Mouse (Mus musculus) kidney, embryonic 16.5 days (tissue): ENCODE data around the gene Pdx1. TPM values are rescaled to one million over a fixed set of nuclear protein-coding genes. Genes with fewer than 3 reads are reported as not detected.

Experiments used
- ATAC-seq: fragments of 200-750 bp; cut with Nextera tagmentation; 2 replicates; pipeline ENCODE4 v1.8.0; 2017; ENCODE audit warnings: moderate TSS enrichment; ENCODE audit not compliant: low FRiP score, low TSS enrichment
- H3K27ac ChIP-seq: fragments of 300-500 bp; sonication (generic); 2 replicates; pipeline ENCODE4 v1.5.1; 2014; ENCODE audit warnings: low read length
- H3K27me3 ChIP-seq: fragments of 300-500 bp; sonication (generic); 2 replicates; pipeline ENCODE4 v1.6.1; 2014; ENCODE audit warnings: low read length, control low read depth, mixed read lengths; ENCODE audit not compliant: insufficient read depth
- H3K36me3 ChIP-seq: fragments of 300-500 bp; sonication (generic); 2 replicates; pipeline ENCODE4 v1.6.1; 2014; ENCODE audit warnings: low read length, control low read depth, mixed read lengths; ENCODE audit not compliant: insufficient read depth
- H3K4me1 ChIP-seq: fragments of 300-500 bp; sonication (generic); 2 replicates; pipeline ENCODE4 v1.6.1; 2014; ENCODE audit warnings: low read length, control low read depth, mixed read lengths; ENCODE audit not compliant: insufficient read depth
- H3K4me2 ChIP-seq: fragments of 300-500 bp; sonication (generic); replicated peaks from 2 replicates; pipeline ENCODE4 v1.6.1; 2014; ENCODE audit warnings: low read depth, low read length
- H3K4me3 ChIP-seq: fragments of 300-500 bp; sonication (generic); 2 replicates; pipeline ENCODE4 v1.5.1; 2014; ENCODE audit warnings: mild to moderate bottlenecking, low read length
- H3K9ac ChIP-seq: fragments of 300-500 bp; sonication (generic); replicated peaks from 2 replicates; pipeline ENCODE4 v1.6.1; 2014; ENCODE audit warnings: low read length
- H3K9me3 ChIP-seq: fragments of 300-500 bp; sonication (generic); 2 replicates; pipeline ENCODE4 v1.6.1; 2016; ENCODE audit warnings: low read length, control low read depth
- WGBS: fragments of 180-500 bp; shearing (Covaris S2); extraction: QIAGEN DNeasy Blood & Tissue Kit; methylation state at CpG from one replicate; pipeline ENCODE4 v1.1.7; 2014; 5-methylcytosine and 5-hydroxymethylcytosine counted together
- polyA plus RNA-seq: library from polyadenylated mRNA; unstranded; fragments of >200 nt; fragmentation: Nextera tagmentation; extraction: Ambion mirVana; gene quantifications from 2 replicates; pipeline ENCODE4 v1.2.1, GENCODE M21; 2015

Gene Pdx1
- polyA plus RNA-seq, 1 experiment from 2014 or later, result not detected

DNA sequence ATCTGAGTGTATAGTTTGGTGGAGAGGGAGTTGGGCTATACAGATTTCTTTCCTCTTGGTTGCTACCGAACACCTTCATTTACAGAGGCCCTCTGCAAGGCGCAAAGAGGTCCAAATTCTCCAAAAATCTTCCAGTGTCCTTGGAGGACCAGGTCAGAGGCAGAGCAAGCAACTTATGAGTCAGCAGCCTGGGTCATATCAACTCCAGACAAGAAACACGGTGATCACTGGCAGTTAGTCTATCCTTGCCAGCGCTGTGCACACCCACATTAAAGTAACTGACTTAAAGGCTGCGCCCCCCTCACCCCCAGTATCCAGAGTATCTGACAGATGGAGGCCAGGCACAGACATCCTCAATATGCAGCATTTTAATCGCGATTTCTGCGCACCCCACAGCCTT is 1.0 kb upstream of the Pdx1 start:
- no peak overlapping the region for H3K4me2 ChIP-seq
- WGBS, result under 1% methylated on average over 8 of the region's 8 CpGs

DNA sequence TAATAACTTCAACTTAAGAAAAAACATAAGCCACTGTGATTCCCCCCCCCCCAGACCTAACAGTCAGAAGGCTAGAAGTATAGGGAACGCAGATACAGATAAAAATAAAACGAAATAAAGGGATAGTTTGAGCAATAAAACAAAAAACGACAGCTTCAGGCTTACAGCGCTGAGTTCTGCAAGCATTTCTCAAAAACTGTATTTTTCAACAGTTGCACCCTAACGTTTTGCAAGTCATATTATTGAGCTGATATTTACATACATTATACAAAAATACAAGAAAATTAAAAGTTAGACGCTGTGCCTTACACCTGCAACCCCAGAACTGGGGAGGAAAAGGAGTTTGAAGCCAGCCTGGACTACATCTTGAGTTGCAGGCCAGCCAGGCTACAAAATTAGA is 388 bp upstream of the Pdx1 start:
- H3K4me2 ChIP-seq, result no peak overlapping the region
- H3K36me3 ChIP-seq, result no peaks in the 10 kb centered on the region
- ATAC-seq, result no peak
- H3K9me3 ChIP-seq, result no peaks in the 10 kb centered on the region
- no peak overlapping the region for H3K9ac ChIP-seq
- H3K4me1 ChIP-seq, result no peaks in the 10 kb centered on the region
- WGBS, result 5% methylated on average over 6 of the region's 6 CpGs
- peaks cover 95% of the 10 kb centered on the region for H3K27me3 ChIP-seq
- no peak overlapping the region for H3K27ac ChIP-seq
- H3K4me3 ChIP-seq, result no peak overlapping the region

More for the DNA sequence above, 1.0 kb upstream of the Pdx1 start:
- no peak overlapping the region for H3K4me3 ChIP-seq
- H3K9ac ChIP-seq, result no peak overlapping the region
- no peak for ATAC-seq
- H3K4me1 ChIP-seq, result no peaks in the 10 kb centered on the region
- H3K27ac ChIP-seq, result no peak overlapping the region
- no peaks in the 10 kb centered on the region for H3K9me3 ChIP-seq
- H3K36me3 ChIP-seq, result no peaks in the 10 kb centered on the region
- H3K27me3 ChIP-seq, result peaks cover 96% of the 10 kb centered on the region

DNA sequence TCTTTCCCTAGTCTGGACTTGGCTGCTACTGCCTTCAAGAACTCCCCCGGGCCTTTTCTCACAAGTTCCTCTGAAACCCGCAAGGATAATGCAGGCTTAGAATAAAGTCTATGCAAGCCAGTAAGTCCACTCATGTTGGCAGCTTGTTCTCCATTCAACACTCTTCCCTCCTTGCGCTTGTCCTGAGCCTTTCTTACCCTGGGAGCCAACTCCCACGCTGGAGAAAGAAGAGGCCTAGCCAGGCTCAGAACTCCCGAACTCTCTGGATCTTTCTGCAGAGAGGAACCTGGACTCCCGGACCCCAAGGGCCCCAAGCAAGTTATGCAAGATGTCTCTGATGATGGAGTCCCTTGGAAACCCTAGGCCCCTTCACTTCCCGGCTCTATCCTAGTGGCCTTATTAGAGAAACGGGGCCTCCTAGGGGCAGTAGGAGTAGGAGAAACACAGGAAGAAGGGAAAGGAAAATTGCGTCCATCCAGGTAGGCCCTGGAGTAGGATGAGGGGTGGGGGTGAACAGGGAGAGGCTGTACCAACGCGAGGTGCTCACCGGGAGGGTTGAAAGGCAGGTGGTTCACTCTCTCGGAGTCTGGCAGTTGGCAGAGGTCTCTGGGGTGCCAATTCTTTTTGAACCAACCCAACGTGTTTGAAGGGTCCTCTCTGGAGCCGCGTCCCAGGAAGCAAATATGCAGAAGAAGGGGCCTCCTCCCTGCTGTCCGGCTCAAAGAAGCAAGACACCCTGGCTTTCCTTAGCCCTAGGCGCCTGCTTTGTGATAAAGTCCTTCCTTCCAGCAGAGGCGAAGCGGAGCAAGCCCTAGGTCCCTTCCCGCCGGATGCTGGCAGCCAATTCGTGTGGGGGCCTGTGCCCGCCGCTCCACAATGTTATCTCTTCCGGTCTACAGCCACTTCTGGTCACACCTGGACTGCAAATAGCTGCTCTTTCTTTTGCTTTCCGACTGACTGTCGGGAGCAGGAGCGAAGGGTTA is 1.2 kb downstream of the Pdx1 start:
- Histone ChIP-seq H3K36me3 (no peaks in the 10 kb centered on the region), H3K27me3 (peaks cover 97% of the 10 kb centered on the region), H3K9ac (no peak overlapping the region), H3K4me3 (no peak overlapping the region), H3K4me1 (no peaks in the 10 kb centered on the region), H3K4me2 (no peak overlapping the region), H3K9me3 (0 out of 2 replicates have a peak, but pooled peaks cover 2% of the 10 kb centered on the region), H3K27ac (no peak overlapping the region)
- no peak for ATAC-seq
- WGBS, result 1% methylated on average over 29 of the region's 29 CpGs

DNA sequence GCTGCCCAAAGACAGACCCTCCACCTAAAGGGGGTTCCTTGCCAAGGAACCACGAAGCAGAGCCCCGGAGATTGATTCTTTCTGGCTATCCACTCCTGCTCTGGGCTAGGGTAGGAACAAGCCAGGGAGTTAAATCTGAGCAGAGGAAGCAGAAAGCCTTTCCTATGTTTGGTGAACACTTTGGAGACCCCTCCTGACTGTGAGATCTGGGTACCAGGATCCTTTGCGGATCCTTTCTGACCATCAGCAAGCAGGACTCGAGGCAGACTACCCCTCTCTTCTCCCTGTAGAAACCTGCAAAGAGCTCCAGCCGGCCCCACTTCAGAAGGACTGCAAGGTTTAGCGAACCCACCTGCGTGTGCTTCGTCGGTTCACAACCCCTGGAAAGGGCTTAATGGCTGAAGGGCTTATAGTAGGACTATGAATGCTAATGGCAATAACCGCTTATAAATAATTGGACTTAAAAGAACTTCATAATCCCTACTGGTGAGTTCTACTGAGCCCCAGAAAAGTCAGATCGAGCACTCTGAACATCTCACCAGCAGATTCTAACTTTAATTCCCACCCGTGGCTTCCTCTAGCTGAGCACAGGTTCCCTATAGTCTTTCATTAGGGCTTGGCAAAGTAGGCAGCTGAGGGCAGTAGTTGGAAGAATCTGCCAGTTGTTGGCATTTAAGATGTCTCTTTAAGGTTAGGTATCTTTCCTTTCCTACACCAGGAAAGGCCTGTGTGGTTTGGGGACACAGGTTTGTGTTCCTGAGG is 2.5 kb downstream of the Pdx1 start:
- Histone ChIP-seq H3K36me3 (no peaks in the 10 kb centered on the region), H3K9ac (no peak overlapping the region), H3K27me3 (peaks cover 98% of the 10 kb centered on the region), H3K9me3 (0 out of 2 replicates have a peak, but pooled peaks cover 2% of the 10 kb centered on the region), H3K4me3 (no peak overlapping the region), H3K4me1 (no peaks in the 10 kb centered on the region), H3K27ac (no peak overlapping the region), H3K4me2 (no peak overlapping the region)
- 6% methylated on average over 12 of the region's 12 CpGs for WGBS
- no peak for ATAC-seq

DNA sequence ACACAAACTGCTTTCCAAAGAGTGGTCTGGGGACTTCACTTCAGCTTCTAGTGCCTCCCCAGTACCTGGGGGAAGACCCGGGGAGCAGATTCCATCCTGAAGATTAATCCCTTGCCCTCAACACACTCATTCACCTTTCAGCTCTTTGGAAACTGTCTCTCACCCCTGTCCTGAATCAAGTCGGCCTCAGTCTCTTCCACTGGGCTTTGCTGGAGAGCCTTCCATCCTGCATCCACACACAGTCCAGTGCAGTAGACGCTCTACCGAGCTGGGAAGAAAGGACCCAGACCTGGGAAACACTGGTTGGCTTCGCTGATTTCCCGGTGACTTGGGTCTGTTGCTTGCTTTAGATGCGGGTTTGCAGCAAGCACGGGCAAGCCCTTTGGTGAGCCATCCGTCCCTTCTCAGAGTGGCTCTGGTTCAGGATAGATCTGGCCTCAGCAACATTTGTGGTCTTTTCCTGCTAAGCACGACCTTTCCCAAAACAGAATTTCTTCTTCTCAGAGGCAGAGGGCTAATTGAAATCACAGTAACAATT is 3.1 kb downstream of the Pdx1 start:
- Histone ChIP-seq H3K27me3 (peaks cover 98% of the 10 kb centered on the region), H3K27ac (no peak overlapping the region), H3K36me3 (no peaks in the 10 kb centered on the region), H3K4me3 (no peak overlapping the region), H3K9me3 (0 out of 2 replicates have a peak, but pooled peaks cover 2% of the 10 kb centered on the region), H3K9ac (no peak overlapping the region), H3K4me2 (no peak overlapping the region), H3K4me1 (no peaks in the 10 kb centered on the region)
- no peak for ATAC-seq
- 3% methylated on average over 10 of the region's 10 CpGs for WGBS

DNA sequence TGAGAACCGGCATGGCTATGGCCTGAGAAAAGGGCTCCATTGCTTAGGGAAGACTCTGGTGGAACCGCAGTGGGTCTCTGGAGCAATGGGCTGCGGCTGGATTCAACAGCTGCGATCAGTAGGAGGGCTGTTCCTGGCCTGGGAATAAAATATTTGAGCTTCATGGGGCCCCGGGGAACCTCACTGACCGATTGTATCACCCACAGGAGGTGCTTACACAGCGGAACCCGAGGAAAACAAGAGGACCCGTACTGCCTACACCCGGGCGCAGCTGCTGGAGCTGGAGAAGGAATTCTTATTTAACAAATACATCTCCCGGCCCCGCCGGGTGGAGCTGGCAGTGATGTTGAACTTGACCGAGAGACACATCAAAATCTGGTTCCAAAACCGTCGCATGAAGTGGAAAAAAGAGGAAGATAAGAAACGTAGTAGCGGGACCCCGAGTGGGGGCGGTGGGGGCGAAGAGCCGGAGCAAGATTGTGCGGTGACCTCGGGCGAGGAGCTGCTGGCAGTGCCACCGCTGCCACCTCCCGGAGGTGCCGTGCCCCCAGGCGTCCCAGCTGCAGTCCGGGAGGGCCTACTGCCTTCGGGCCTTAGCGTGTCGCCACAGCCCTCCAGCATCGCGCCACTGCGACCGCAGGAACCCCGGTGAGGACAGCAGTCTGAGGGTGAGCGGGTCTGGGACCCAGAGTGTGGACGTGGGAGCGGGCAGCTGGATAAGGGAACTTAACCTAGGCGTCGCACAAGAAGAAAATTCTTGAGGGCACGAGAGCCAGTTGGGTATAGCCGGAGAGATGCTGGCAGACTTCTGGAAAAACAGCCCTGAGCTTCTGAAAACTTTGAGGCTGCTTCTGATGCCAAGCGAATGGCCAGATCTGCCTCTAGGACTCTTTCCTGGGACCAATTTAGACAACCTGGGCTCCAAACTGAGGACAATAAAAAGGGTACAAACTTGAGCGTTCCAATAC is 4.7 kb downstream of the Pdx1 start:
- ATAC-seq, result no peak
- 1% methylated on average over 48 of the region's 48 CpGs for WGBS
- Histone ChIP-seq H3K4me2 (no peak overlapping the region; the same call in 1 of the 2 replicates), H3K27ac (no peak overlapping the region), H3K9ac (no peak overlapping the region), H3K36me3 (no peaks in the 10 kb centered on the region), H3K4me1 (no peaks in the 10 kb centered on the region), H3K27me3 (peaks cover 98% of the 10 kb centered on the region), H3K4me3 (no peak overlapping the region), H3K9me3 (0 out of 2 replicates have a peak, but pooled peaks cover 2% of the 10 kb centered on the region)

DNA sequence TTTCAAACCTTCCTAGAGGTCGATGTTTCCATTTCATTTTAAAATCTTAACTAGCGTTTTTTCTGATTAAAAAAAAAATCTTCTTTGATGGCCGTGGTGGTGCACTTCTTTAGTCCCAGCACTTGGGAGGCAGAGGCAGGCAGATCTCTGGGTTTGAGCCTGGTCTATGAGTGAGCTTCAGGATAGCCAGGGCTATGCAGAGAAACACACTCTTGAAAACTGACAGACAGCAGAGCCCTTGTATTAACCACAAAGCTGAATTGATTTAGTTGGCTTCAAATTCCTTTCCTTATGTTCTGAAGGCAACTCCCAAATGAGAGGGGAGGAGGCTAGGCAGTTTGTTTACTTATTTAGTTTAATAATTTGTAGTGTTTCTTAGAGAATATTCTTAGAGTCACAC is 6.0 kb downstream of the Pdx1 start:
- H3K4me3 ChIP-seq, result no peak overlapping the region
- H3K4me1 ChIP-seq, result no peaks in the 10 kb centered on the region
- H3K9ac ChIP-seq, result no peak overlapping the region
- no peak overlapping the region for H3K4me2 ChIP-seq
- no peak for ATAC-seq
- H3K27me3 ChIP-seq, result peaks cover 98% of the 10 kb centered on the region
- no peak overlapping the region for H3K27ac ChIP-seq
- H3K36me3 ChIP-seq, result no peaks in the 10 kb centered on the region
- 12% methylated on average over 3 of the region's 3 CpGs for WGBS
- H3K9me3 ChIP-seq, result 0 out of 2 replicates have a peak, but pooled peaks cover 2% of the 10 kb centered on the region

DNA sequence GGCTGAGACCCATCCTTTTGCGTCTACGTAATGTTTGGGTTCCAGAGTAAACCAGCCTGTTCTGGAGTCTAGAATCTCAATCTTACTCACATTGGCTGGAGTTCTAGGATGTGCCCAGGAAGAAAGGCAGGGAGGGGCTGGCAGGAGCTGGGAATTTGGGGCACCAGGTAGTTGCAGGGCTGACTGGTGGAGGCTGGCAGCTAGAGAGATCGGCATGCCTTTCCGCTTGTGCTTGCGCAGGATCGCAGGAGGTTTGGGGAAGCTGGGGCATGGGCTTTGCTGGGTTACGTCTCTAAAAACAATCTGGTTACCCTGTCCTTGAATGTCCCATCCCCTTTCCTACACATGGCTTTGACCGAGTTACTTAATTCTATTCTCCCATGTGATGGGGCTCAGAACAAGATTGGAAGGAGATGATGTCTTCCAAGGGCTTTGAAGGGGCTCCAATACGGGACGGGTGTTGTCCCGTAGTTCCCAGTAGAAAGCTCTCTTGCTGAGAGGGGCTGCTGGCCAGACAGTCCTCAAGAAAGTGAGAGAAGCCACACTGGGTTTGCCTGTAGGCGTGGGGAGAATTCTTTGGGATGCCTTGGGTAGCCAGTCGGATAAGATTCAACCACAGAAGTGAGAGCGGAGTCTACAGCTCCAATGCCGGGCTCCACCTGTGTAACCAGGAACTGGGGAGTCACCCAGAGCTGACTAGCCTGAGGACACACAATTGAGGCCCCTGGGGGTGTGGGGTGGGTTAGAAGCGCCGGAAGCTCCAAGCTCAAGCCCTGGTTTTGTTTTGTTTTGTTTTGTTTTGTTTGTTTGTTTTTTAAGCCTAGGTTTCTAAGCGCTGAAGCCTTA is 7.2 kb downstream of the Pdx1 start:
- Histone ChIP-seq H3K4me1 (no peaks in the 10 kb centered on the region), H3K27me3 (peaks cover 97% of the 10 kb centered on the region), H3K4me2 (no peak overlapping the region), H3K9me3 (0 out of 2 replicates have a peak, but pooled peaks cover 2% of the 10 kb centered on the region), H3K4me3 (no peak overlapping the region), H3K27ac (no peak overlapping the region), H3K9ac (no peak overlapping the region), H3K36me3 (no peaks in the 10 kb centered on the region)
- no peak for ATAC-seq
- 1% methylated on average over 18 of the region's 18 CpGs for WGBS
